Comparison of ENCODE assay signal across 13 mouse cellular contexts in the genomic region with DNA sequence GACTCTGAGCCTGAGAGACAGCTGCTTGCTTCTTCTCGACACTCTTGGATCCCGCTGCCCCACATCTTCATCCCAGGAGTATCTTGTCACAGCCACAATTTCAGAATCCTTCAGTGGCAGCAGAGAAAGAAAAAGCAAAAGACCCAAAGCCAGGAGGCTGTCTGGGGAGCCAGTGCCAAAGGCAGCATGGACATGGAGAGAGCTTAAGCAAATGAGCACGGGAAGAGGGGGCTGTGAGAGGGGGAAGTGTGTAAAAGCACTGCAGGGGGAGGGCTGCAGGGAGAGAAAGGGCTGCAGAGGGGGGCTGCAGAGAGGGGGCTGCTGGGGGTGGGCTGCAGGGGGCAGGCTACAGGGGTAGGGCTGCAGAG. TPM values are rescaled to one million over a fixed set of nuclear protein-coding genes. Genes with fewer than 3 reads are reported as not detected.
A peak's percentile ranks its signal among the peaks of the same experiment; 100 is the strongest.
DNase-seq lines count a peak whose midpoint lies in the region; ATAC-seq and TF ChIP-seq lines count a peak whose summit lies in the region.
"Had no signal": no experiment of that assay in that cellular context is flagged by ENCODE, and none has a peak within 500 bp of the region (broad histone marks: within the 10 kb centered on the region; RNA-seq: fewer than 3 reads in every experiment).

No protein-coding gene starts in this region.

- no peak for DNase-seq in heart, postnatal 4 days
- peak; percentile 71 for DNase-seq in R1 (ENCODE audit: low read depth, low spot score)
- no peak for DNase-seq in urinary bladder, postnatal 25 days (ENCODE audit: low spot score)
- DNase-seq in T-cell, adult 2 months (ENCODE audit: low spot score), result no peak
- no peak for DNase-seq in cerebellum, adult 9-10 months
- DNase-seq: liver, embryonic 13.5 days had no signal

- no peak overlapping the region for H3K9ac ChIP-seq in heart, embryonic 16.5 days (ENCODE audit: low read length)
- no peak overlapping the region for H3K9ac ChIP-seq in limb, embryonic 15.5 days
- H3K9ac ChIP-seq: liver, embryonic 13.5 days; neural tube, embryonic 12.5 days had no signal

- H3K4me3 ChIP-seq in heart, embryonic 16.5 days (ENCODE audit: low read length), result no peak overlapping the region
- H3K4me3 ChIP-seq in E14TG2a.4 (replicated peaks; ENCODE audit: low read length), result peak overlapping the region; percentile 61
- H3K4me3 ChIP-seq in limb, embryonic 15.5 days, result no peak overlapping the region
- H3K4me3 ChIP-seq: layer of hippocampus, adult 2 months; liver, embryonic 13.5 days; neural tube, embryonic 12.5 days had no signal

- H3K27ac ChIP-seq in heart, embryonic 16.5 days (ENCODE audit: low read length), result 0 out of 2 replicates have a peak overlapping the region, but pooled peaks have one; percentile 9
- peak overlapping the region; percentile 80 for H3K27ac ChIP-seq in limb, embryonic 15.5 days
- H3K27ac ChIP-seq: layer of hippocampus, adult 2 months; liver, embryonic 13.5 days; neural tube, embryonic 12.5 days had no signal

- H3K27me3 ChIP-seq in heart, embryonic 16.5 days (ENCODE audit: control insufficient read depth, insufficient read depth, low read length), result no peaks in the 10 kb centered on the region
- H3K27me3 ChIP-seq in E14TG2a.4 (ENCODE audit: insufficient read depth, low read length), result no peaks in the 10 kb centered on the region
- no peaks in the 10 kb centered on the region for H3K27me3 ChIP-seq in limb, embryonic 15.5 days
- H3K27me3 ChIP-seq: liver, embryonic 13.5 days; neural tube, embryonic 12.5 days; Patski had no signal

- H3K9me3 ChIP-seq in heart, embryonic 16.5 days (replicated peaks; ENCODE audit: control insufficient read depth, low read length), result no peaks in the 10 kb centered on the region
- no peaks in the 10 kb centered on the region for H3K9me3 ChIP-seq in E14TG2a.4 (ENCODE audit: low read length)
- H3K9me3 ChIP-seq in limb, embryonic 15.5 days, result no peaks in the 10 kb centered on the region
- H3K9me3 ChIP-seq: liver, embryonic 13.5 days; neural tube, embryonic 12.5 days had no signal

- no peak overlapping the region for H3K4me2 ChIP-seq in heart, embryonic 16.5 days (ENCODE audit: low read depth, low read length)
- H3K4me2 ChIP-seq in limb, embryonic 15.5 days, result no peak overlapping the region
- H3K4me2 ChIP-seq: liver, embryonic 13.5 days; neural tube, embryonic 12.5 days had no signal

- TF ChIP-seq CTCF in E14TG2a.4 (conservative IDR thresholded peaks at IDR 0.05; ENCODE audit: low read length), result no peak

- no peaks in the 10 kb centered on the region; the same call in 1 of the 2 replicates for H3K4me1 ChIP-seq in heart, embryonic 16.5 days (ENCODE audit: control insufficient read depth, insufficient read depth, low read length)
- peaks cover 56% of the 10 kb centered on the region for H3K4me1 ChIP-seq in E14TG2a.4 (replicated peaks; ENCODE audit: low read depth, low read length)
- peaks cover 25% of the 10 kb centered on the region for H3K4me1 ChIP-seq in limb, embryonic 15.5 days
- H3K4me1 ChIP-seq: neural tube, embryonic 12.5 days had no signal

- ATAC-seq in heart, embryonic 16.5 days (replicated peaks; ENCODE audit: extremely low read depth, insufficient read depth, low FRiP score), result no peak
- peak; percentile 48; the same call in 1 of the 2 replicates for ATAC-seq in limb, embryonic 15.5 days (ENCODE audit: insufficient number of reproducible peaks, low FRiP score, low TSS enrichment, low read depth)
- ATAC-seq: Patski had no signal

- no peaks in the 10 kb centered on the region for H3K36me3 ChIP-seq in heart, embryonic 16.5 days (ENCODE audit: control insufficient read depth, insufficient read depth)
- no peaks in the 10 kb centered on the region for H3K36me3 ChIP-seq in E14TG2a.4 (ENCODE audit: insufficient read depth, low read length)
- H3K36me3 ChIP-seq in limb, embryonic 15.5 days, result no peaks in the 10 kb centered on the region
- H3K36me3 ChIP-seq: liver, embryonic 13.5 days; neural tube, embryonic 12.5 days had no signal

- WGBS in heart, embryonic 16.5 days, result 29% methylated on average over 3 of the region's 3 CpGs
- 23% methylated on average over 3 of the region's 3 CpGs for WGBS in limb, embryonic 15.5 days

RNA-seq across cellular contexts. Expression of gene Gcnt3, which starts 11.5 kb away (rescaled TPM):
- 0.11 TPM in 1 of 2 replicates, not detected in the other for polyA plus RNA-seq in heart, embryonic 16.5 days (2015; fragmentation: Nextera tagmentation; extraction: Ambion mirVana)
- not detected for total RNA-seq in heart, postnatal 4 days (2021)
- 0.43 and 0.67 TPM in 2 replicates for polyA plus RNA-seq in limb, embryonic 15.5 days (2015; fragmentation: Nextera tagmentation; extraction: Ambion mirVana)
- total RNA-seq: heart, postnatal 14 days; layer of hippocampus, adult 2 months had no signal
- polyA plus RNA-seq: liver, embryonic 13.5 days; neural tube, embryonic 12.5 days had no signal

RNA-seq across cellular contexts. Expression of gene Gtf2a2, which starts 37.0 kb away (rescaled TPM):
- polyA plus RNA-seq in heart, embryonic 16.5 days (2015; fragmentation: Nextera tagmentation; extraction: Ambion mirVana), result 168 and 183 TPM in 2 replicates
- total RNA-seq in heart, postnatal 4 days (2021), result 10 to 100 TPM; 88.0 to 93.6 TPM
- polyA plus RNA-seq in limb, embryonic 15.5 days (2015; fragmentation: Nextera tagmentation; extraction: Ambion mirVana), result 156 and 162 TPM in 2 replicates
